24 mouse cellular contexts compared by ENCODE assay signal in genomic region chr6:120242530-120242929, GRCm38 (mm10). TPM values are rescaled to one million over a fixed set of nuclear protein-coding genes. Genes with fewer than 3 reads are reported as not detected.
A peak's percentile ranks its signal among the peaks of the same experiment; 100 is the strongest.
DNase-seq lines count a peak whose midpoint lies in the region; ATAC-seq and TF ChIP-seq lines count a peak whose summit lies in the region.
"Had no signal": no experiment of that assay in that cellular context is flagged by ENCODE, and none has a peak within 500 bp of the region (broad histone marks: within the 10 kb centered on the region; RNA-seq: fewer than 3 reads in every experiment).

No protein-coding gene starts in this region.

- intact Hi-C loops in heart, adult 2 months (cut with DNase I) = loop anchor here (5.0 kb wide), 1 partner anchor 45 kb away; no protein-coding TSS in a partner anchor

- no peak overlapping the region for H3K27ac ChIP-seq in intestine, postnatal 0 days (ENCODE audit: low read depth, low read length)
- H3K27ac ChIP-seq in intestine, embryonic 16.5 days (ENCODE audit: low read length) = no peak overlapping the region
- peak overlapping the region; percentile 90 for H3K27ac ChIP-seq in kidney, adult 2 months (ENCODE audit: insufficient read depth, low read depth, low read length)
- peak overlapping the region; percentile 23; the same call in 1 of the 2 replicates for H3K27ac ChIP-seq in kidney, embryonic 15.5 days
- no peak overlapping the region for H3K27ac ChIP-seq in heart, adult 2 months
- H3K27ac ChIP-seq: embryonic facial prominence, embryonic 12.5 days; forebrain, embryonic 15.5 days; hindbrain, embryonic 12.5 days had no signal

- H3K9ac ChIP-seq in intestine, postnatal 0 days (ENCODE audit: low read depth, low read length) = no peak overlapping the region
- no peak overlapping the region for H3K9ac ChIP-seq in intestine, embryonic 16.5 days (ENCODE audit: low read depth, low read length)
- H3K9ac ChIP-seq in kidney, embryonic 15.5 days = no peak overlapping the region
- H3K9ac ChIP-seq in heart, adult 2 months (ENCODE audit: low read depth, low read length) = no peak overlapping the region
- H3K9ac ChIP-seq: embryonic facial prominence, embryonic 12.5 days; forebrain, embryonic 15.5 days; hindbrain, embryonic 12.5 days had no signal

- H3K4me1 ChIP-seq in intestine, postnatal 0 days (replicated peaks; ENCODE audit: control insufficient read depth, insufficient read depth, low read length) = 0 out of 2 replicates have a peak, but pooled peaks cover 3% of the 10 kb centered on the region
- peaks cover 16% of the 10 kb centered on the region; the same call in 1 of the 2 replicates for H3K4me1 ChIP-seq in intestine, embryonic 16.5 days (ENCODE audit: control insufficient read depth, insufficient read depth, low read length)
- H3K4me1 ChIP-seq in kidney, adult 2 months (ENCODE audit: control insufficient read depth, insufficient read depth, low read length) = peaks cover 33% of the 10 kb centered on the region
- H3K4me1 ChIP-seq in kidney, embryonic 15.5 days = 0 out of 2 replicates have a peak, but pooled peaks cover 11% of the 10 kb centered on the region
- no peaks in the 10 kb centered on the region for H3K4me1 ChIP-seq in heart, adult 2 months (ENCODE audit: control insufficient read depth, insufficient read depth, low read length)
- H3K4me1 ChIP-seq: embryonic facial prominence, embryonic 12.5 days; forebrain, embryonic 15.5 days; hindbrain, embryonic 12.5 days had no signal

- 41% methylated on average over 8 of the region's 8 CpGs for WGBS in intestine, postnatal 0 days
- 54% methylated on average over 8 of the region's 8 CpGs for WGBS in intestine, embryonic 16.5 days
- 19% methylated on average over 8 of the region's 8 CpGs for WGBS in kidney, adult 2 months
- 56% methylated on average over 8 of the region's 8 CpGs for WGBS in kidney, embryonic 15.5 days
- 65% methylated on average over 8 of the region's 8 CpGs for WGBS in heart, adult 2 months

- TF ChIP-seq EP300 in heart, adult 2 months (IDR thresholded peaks at IDR 0.05; ENCODE audit: insufficient read depth, low read depth, low read length) = no peak

- no peaks in the 10 kb centered on the region for H3K36me3 ChIP-seq in intestine, postnatal 0 days (ENCODE audit: control insufficient read depth, insufficient read depth)
- H3K36me3 ChIP-seq in intestine, embryonic 16.5 days (ENCODE audit: control insufficient read depth, insufficient read depth, low read length) = no peaks in the 10 kb centered on the region
- H3K36me3 ChIP-seq in kidney, adult 2 months (ENCODE audit: control insufficient read depth, insufficient read depth, low read length) = no peaks in the 10 kb centered on the region
- H3K36me3 ChIP-seq in kidney, embryonic 15.5 days = no peaks in the 10 kb centered on the region
- H3K36me3 ChIP-seq in heart, adult 2 months (ENCODE audit: control insufficient read depth, insufficient read depth, low read length) = no peaks in the 10 kb centered on the region
- H3K36me3 ChIP-seq: embryonic facial prominence, embryonic 12.5 days; forebrain, embryonic 15.5 days; G1E; hindbrain, embryonic 12.5 days had no signal

- TF ChIP-seq POLR2A in kidney, adult 2 months (IDR thresholded peaks at IDR 0.05; ENCODE audit: low read depth, low read length) = no peak
- no peak for TF ChIP-seq POLR2A in heart, adult 2 months (IDR thresholded peaks at IDR 0.05; ENCODE audit: insufficient read depth, low read depth, low read length)

- no peaks in the 10 kb centered on the region for H3K9me3 ChIP-seq in intestine, postnatal 0 days (ENCODE audit: control insufficient read depth)
- no peaks in the 10 kb centered on the region for H3K9me3 ChIP-seq in intestine, embryonic 16.5 days (ENCODE audit: control insufficient read depth, low read length)
- H3K9me3 ChIP-seq in kidney, embryonic 15.5 days (replicated peaks) = no peaks in the 10 kb centered on the region
- H3K9me3 ChIP-seq: embryonic facial prominence, embryonic 12.5 days; forebrain, embryonic 15.5 days; G1E; hindbrain, embryonic 12.5 days had no signal

- no peak for TF ChIP-seq CTCF in intestine, postnatal 0 days (IDR thresholded peaks at IDR 0.05; ENCODE audit: low read depth)
- no peak for TF ChIP-seq CTCF in kidney, adult 2 months (conservative IDR thresholded peaks at IDR 0.05; ENCODE audit: insufficient read depth, insufficient read length, low read depth, low read length)
- no peak for TF ChIP-seq CTCF in heart, adult 2 months (IDR thresholded peaks at IDR 0.05)

- ATAC-seq in intestine, postnatal 0 days = 0 out of 2 replicates have a peak, but pooled peaks have one; percentile 16
- ATAC-seq in intestine, embryonic 16.5 days = no peak
- ATAC-seq in kidney, embryonic 15.5 days (replicated peaks; ENCODE audit: low FRiP score) = 0 out of 2 replicates have a peak, but pooled peaks have one; percentile 27
- ATAC-seq: CD4-positive, CD25-positive, alpha-beta regulatory T cell, adult 4 months; forebrain, embryonic 15.5 days had no signal

- DNase-seq in kidney, adult 2 months = peak; percentile 69
- DNase-seq in kidney, postnatal 25 days = peak; percentile 35 to 58
- DNase-seq in urinary bladder, postnatal 25 days (ENCODE audit: low spot score) = no peak
- no peak for DNase-seq in heart, adult 2 months
- DNase-seq in spleen, adult 12 weeks (ENCODE audit: low spot score) = no peak
- DNase-seq: B cell, adult 2 months; cerebellum, adult 11-12 months; cerebellum, adult 9-10 months; gastrocnemius, postnatal 14 days; heart, postnatal 10 days; heart, postnatal 4 days had no signal

- H3K4me2 ChIP-seq in intestine, postnatal 0 days (replicated peaks; ENCODE audit: low read depth) = no peak overlapping the region
- no peak overlapping the region for H3K4me2 ChIP-seq in intestine, embryonic 16.5 days (ENCODE audit: low read depth, low read length)
- no peak overlapping the region for H3K4me2 ChIP-seq in kidney, embryonic 15.5 days
- H3K4me2 ChIP-seq: embryonic facial prominence, embryonic 12.5 days; forebrain, embryonic 15.5 days; hindbrain, embryonic 12.5 days had no signal

- H3K79me2 ChIP-seq in heart, adult 2 months (replicated peaks; ENCODE audit: control insufficient read depth, insufficient read depth, low read length) = no peaks in the 10 kb centered on the region

- no peak overlapping the region for H3K4me3 ChIP-seq in intestine, postnatal 0 days (ENCODE audit: low read depth, low read length)
- no peak overlapping the region for H3K4me3 ChIP-seq in intestine, embryonic 16.5 days (ENCODE audit: low read length)
- peak overlapping the region; percentile 23; the same call in 1 of the 2 replicates for H3K4me3 ChIP-seq in kidney, adult 2 months (ENCODE audit: insufficient read depth, low read depth, low read length)
- no peak overlapping the region for H3K4me3 ChIP-seq in kidney, embryonic 15.5 days (replicated peaks)
- no peak overlapping the region for H3K4me3 ChIP-seq in heart, adult 2 months
- H3K4me3 ChIP-seq: embryonic facial prominence, embryonic 12.5 days; forebrain, embryonic 15.5 days; hindbrain, embryonic 12.5 days had no signal

- H3K27me3 ChIP-seq in intestine, postnatal 0 days (replicated peaks; ENCODE audit: control insufficient read depth, insufficient read depth, low read length) = no peaks in the 10 kb centered on the region
- no peaks in the 10 kb centered on the region for H3K27me3 ChIP-seq in intestine, embryonic 16.5 days (replicated peaks; ENCODE audit: control insufficient read depth, insufficient read depth, low read length)
- H3K27me3 ChIP-seq in kidney, adult 2 months (replicated peaks; ENCODE audit: control insufficient read depth, insufficient read depth, low read length) = no peaks in the 10 kb centered on the region
- H3K27me3 ChIP-seq in kidney, embryonic 15.5 days = no peaks in the 10 kb centered on the region
- no peaks in the 10 kb centered on the region for H3K27me3 ChIP-seq in heart, adult 2 months (ENCODE audit: control insufficient read depth, insufficient read depth, low read length)
- H3K27me3 ChIP-seq: embryonic facial prominence, embryonic 12.5 days; forebrain, embryonic 15.5 days; hindbrain, embryonic 12.5 days had no signal

RNA-seq across cellular contexts. Expression of gene D330020A13Rik, which starts 51.6 kb away (rescaled TPM):
- 0.18 and 0.34 TPM in 2 replicates for polyA plus RNA-seq in intestine, postnatal 0 days (2015; fragmentation: Nextera tagmentation; extraction: Ambion mirVana)
- 0.23 and 0.43 TPM in 2 replicates for polyA plus RNA-seq in intestine, embryonic 16.5 days (2015; fragmentation: Nextera tagmentation; extraction: Ambion mirVana)
- 0.09 and 0.22 TPM in 2 replicates for polyA plus RNA-seq in kidney, adult 2 months (2012; rRNA removed)
- 0.52 and 0.81 TPM in 2 replicates for polyA plus RNA-seq in kidney, embryonic 15.5 days (2015; fragmentation: Nextera tagmentation; extraction: Ambion mirVana)
- total RNA-seq in heart, adult 2 months (2021) = not detected
- not detected in 2 replicates for polyA plus RNA-seq in heart, adult 2 months (2012; rRNA removed)
- total RNA-seq: G1E; gastrocnemius, adult 18-20 months; heart, adult 8-10 months; heart, postnatal 10 days; heart, postnatal 4 days had no signal
- polyA plus RNA-seq: CD4-positive, CD25-positive, alpha-beta regulatory T cell, adult 4 months; cortical plate, adult 2 months; forebrain, embryonic 11.5 days; forebrain, embryonic 15.5 days; G1E; gonadal fat pad, adult 2 months had no signal

RNA-seq across cellular contexts. Expression of gene B4galnt3, which starts 51.8 kb away (rescaled TPM):
- 0.95 and 1.1 TPM in 2 replicates for polyA plus RNA-seq in intestine, postnatal 0 days (2015; fragmentation: Nextera tagmentation; extraction: Ambion mirVana)
- 1.1 and 1.3 TPM in 2 replicates for polyA plus RNA-seq in intestine, embryonic 16.5 days (2015; fragmentation: Nextera tagmentation; extraction: Ambion mirVana)
- polyA plus RNA-seq in kidney, adult 2 months (2012; rRNA removed) = 28.9 and 35.3 TPM in 2 replicates
- 2.2 and 2.6 TPM in 2 replicates for polyA plus RNA-seq in kidney, embryonic 15.5 days (2015; fragmentation: Nextera tagmentation; extraction: Ambion mirVana)
- under 1 TPM; 0.20 to 0.29 TPM for total RNA-seq in heart, adult 2 months (2021)
- polyA plus RNA-seq in heart, adult 2 months (2012; rRNA removed) = 0.20 and 0.26 TPM in 2 replicates
- total RNA-seq: G1E had no signal
- polyA plus RNA-seq: CD4-positive, CD25-positive, alpha-beta regulatory T cell, adult 4 months; forebrain, embryonic 11.5 days; G1E had no signal

Comparison
In these comparisons a context has a peak if more than half of its experiments do, and no peak if none do; other contexts are left out.
1. H3K27ac ChIP-seq: peak in kidney, adult 2 months (single experiment) and kidney, embryonic 15.5 days (single experiment); none in intestine, postnatal 0 days (single experiment), intestine, embryonic 16.5 days (single experiment) and heart, adult 2 months (single experiment).
2. DNase-seq: peak in kidney, adult 2 months (single experiment) and kidney, postnatal 25 days (2 of 2); none in urinary bladder, postnatal 25 days (single experiment), heart, adult 2 months (0 of 2) and spleen, adult 12 weeks (single experiment).